22 mouse cellular contexts compared by ENCODE assay signal in the genomic region with DNA sequence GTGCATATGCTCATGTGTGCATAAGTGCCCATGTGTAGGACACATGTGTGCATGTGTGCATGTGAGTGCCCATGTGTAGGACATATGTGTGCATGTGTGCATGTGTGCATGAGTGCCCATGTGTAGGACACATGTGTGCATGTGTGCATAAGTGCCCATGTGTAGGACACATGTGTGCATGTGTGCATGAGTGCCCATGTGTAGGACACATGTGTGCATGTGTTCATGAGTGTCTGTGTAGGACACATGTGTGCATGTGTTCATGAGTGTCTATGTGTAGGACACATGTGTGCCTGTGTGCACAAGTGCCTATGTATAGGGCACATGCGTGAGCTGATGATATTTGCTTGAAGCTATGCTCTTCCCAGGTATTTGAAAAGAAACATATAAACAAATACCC.
DNase-seq lines count a peak whose midpoint lies in the region; ATAC-seq and TF ChIP-seq lines count a peak whose summit lies in the region.
"Had no signal": no experiment of that assay in that cellular context is flagged by ENCODE, and none has a peak within 500 bp of the region (broad histone marks: within the 10 kb centered on the region; RNA-seq: fewer than 3 reads in every experiment).

No protein-coding gene starts in this region.

- no peaks in the 10 kb centered on the region for H3K9me3 ChIP-seq in forebrain, embryonic 12.5 days
- H3K9me3 ChIP-seq in forebrain, embryonic 13.5 days (replicated peaks), result no peaks in the 10 kb centered on the region
- no peaks in the 10 kb centered on the region for H3K9me3 ChIP-seq in midbrain, embryonic 13.5 days
- H3K9me3 ChIP-seq in midbrain, embryonic 11.5 days (ENCODE audit: control insufficient read depth, low read length), result no peaks in the 10 kb centered on the region
- no peaks in the 10 kb centered on the region; the same call in 1 of the 2 replicates for H3K9me3 ChIP-seq in MEL (replicated peaks; ENCODE audit: insufficient read depth, low read length)
- no peaks in the 10 kb centered on the region for H3K9me3 ChIP-seq in midbrain, embryonic 16.5 days (replicated peaks; ENCODE audit: control insufficient read depth, low read length, poor library complexity, severe bottlenecking)
- H3K9me3 ChIP-seq: embryonic facial prominence, embryonic 10.5 days; embryonic facial prominence, embryonic 12.5 days; forebrain, embryonic 15.5 days had no signal

- peaks cover 13% of the 10 kb centered on the region for H3K27me3 ChIP-seq in forebrain, embryonic 12.5 days
- H3K27me3 ChIP-seq in forebrain, embryonic 13.5 days, result peaks cover 19% of the 10 kb centered on the region; the same call in 1 of the 2 replicates
- H3K27me3 ChIP-seq in midbrain, embryonic 13.5 days, result no peaks in the 10 kb centered on the region
- H3K27me3 ChIP-seq in midbrain, embryonic 11.5 days (ENCODE audit: control insufficient read depth, insufficient read depth, low read length), result no peaks in the 10 kb centered on the region
- H3K27me3 ChIP-seq in MEL (ENCODE audit: control insufficient read depth in 1 of 2, insufficient read depth in 2 of 2, low read length in 2 of 2), result no peaks in the 10 kb centered on the region
- H3K27me3 ChIP-seq in midbrain, embryonic 16.5 days (ENCODE audit: control insufficient read depth, insufficient read depth, low read depth, low read length), result no peaks in the 10 kb centered on the region
- H3K27me3 ChIP-seq: embryonic facial prominence, embryonic 12.5 days; forebrain, embryonic 15.5 days had no signal

- no peak for DNase-seq in midbrain, embryonic 11.5 days (ENCODE audit: low spot score, missing footprints)
- DNase-seq in MEL (ENCODE audit: low read depth, low spot score), result no peak
- DNase-seq in retina, embryonic 14.5 days (ENCODE audit: low spot score), result no peak
- DNase-seq: adrenal gland, adult 2 months; adrenal gland, postnatal 10 days; adrenal gland, postnatal 25 days; B cell, adult 2 months; cerebellum, adult 11 months; cerebellum, adult 18-20 months; cerebellum, adult 8-10 months; cerebellum, adult 9-11 months; cerebellum, postnatal 25 days; forebrain, postnatal 0 days had no signal

- TF ChIP-seq EP300 in MEL (IDR thresholded peaks at IDR 0.05; ENCODE audit: low read depth in 1 of 2, low read length in 2 of 2), result no peak

- H3K36me3 ChIP-seq in forebrain, embryonic 12.5 days (replicated peaks), result no peaks in the 10 kb centered on the region
- no peaks in the 10 kb centered on the region for H3K36me3 ChIP-seq in forebrain, embryonic 13.5 days (ENCODE audit: poor library complexity, severe bottlenecking)
- H3K36me3 ChIP-seq in midbrain, embryonic 13.5 days, result no peaks in the 10 kb centered on the region
- no peaks in the 10 kb centered on the region for H3K36me3 ChIP-seq in midbrain, embryonic 11.5 days (ENCODE audit: control insufficient read depth, insufficient read depth, low read length)
- H3K36me3 ChIP-seq in MEL (ENCODE audit: control insufficient read depth in 1 of 2, insufficient read depth in 2 of 2, low read length in 2 of 2), result no peaks in the 10 kb centered on the region
- no peaks in the 10 kb centered on the region for H3K36me3 ChIP-seq in midbrain, embryonic 16.5 days (ENCODE audit: control insufficient read depth, insufficient read depth, low read length)
- H3K36me3 ChIP-seq: embryonic facial prominence, embryonic 10.5 days; embryonic facial prominence, embryonic 12.5 days; forebrain, embryonic 15.5 days; G1E had no signal

- no peaks in the 10 kb centered on the region for H3K79me2 ChIP-seq in MEL (ENCODE audit: control insufficient read depth, insufficient read depth, low read length, poor library complexity)

- 96% methylated on average over 1 of the region's 1 CpGs for WGBS in forebrain, embryonic 12.5 days
- 93% methylated on average over 1 of the region's 1 CpGs for WGBS in forebrain, embryonic 13.5 days
- 95% methylated on average over 1 of the region's 1 CpGs for WGBS in midbrain, embryonic 13.5 days
- WGBS in midbrain, embryonic 11.5 days, result 94% methylated on average over 1 of the region's 1 CpGs
- 100% methylated on average over 1 of the region's 1 CpGs for WGBS in midbrain, embryonic 16.5 days

- no peak for TF ChIP-seq RAD21 in MEL (IDR thresholded peaks at IDR 0.05; ENCODE audit: low read depth, low read length)

- no peak for TF ChIP-seq POLR2A in MEL (IDR thresholded peaks at IDR 0.05; ENCODE audit: control insufficient read depth in 1 of 2, insufficient read depth in 1 of 2, low read depth in 1 of 2, low read length in 2 of 2, poor library complexity in 1 of 2)

- TF ChIP-seq CTCF in MEL (IDR thresholded peaks at IDR 0.05 in 2 of 3, conservative IDR thresholded peaks at IDR 0.05 in 1 of 3; ENCODE audit: control insufficient read depth in 1 of 3, insufficient read depth in 1 of 3, low read depth in 2 of 3, low read length in 3 of 3, poor library complexity in 1 of 3, severe bottlenecking in 1 of 3), result no peak

- peaks cover 31% of the 10 kb centered on the region for H3K4me1 ChIP-seq in forebrain, embryonic 12.5 days
- peaks cover 33% of the 10 kb centered on the region for H3K4me1 ChIP-seq in forebrain, embryonic 13.5 days
- H3K4me1 ChIP-seq in midbrain, embryonic 13.5 days (replicated peaks), result peaks cover 44% of the 10 kb centered on the region
- peaks cover 18% of the 10 kb centered on the region for H3K4me1 ChIP-seq in midbrain, embryonic 11.5 days (ENCODE audit: control insufficient read depth, insufficient read depth, low read length)
- H3K4me1 ChIP-seq in MEL (ENCODE audit: control insufficient read depth in 1 of 2, insufficient read depth in 2 of 2, low read length in 2 of 2), result no peaks in the 10 kb centered on the region
- H3K4me1 ChIP-seq in midbrain, embryonic 16.5 days (ENCODE audit: control insufficient read depth, insufficient read depth, low read length), result peaks cover 18% of the 10 kb centered on the region
- H3K4me1 ChIP-seq: embryonic facial prominence, embryonic 12.5 days had no signal

- no peak for ATAC-seq in forebrain, embryonic 12.5 days (ENCODE audit: low FRiP score)
- ATAC-seq in forebrain, embryonic 13.5 days, result no peak
- no peak for ATAC-seq in midbrain, embryonic 13.5 days
- no peak for ATAC-seq in midbrain, embryonic 11.5 days (ENCODE audit: low FRiP score)
- no peak for ATAC-seq in midbrain, embryonic 16.5 days
- ATAC-seq: CD4-positive, CD25-positive, alpha-beta regulatory T cell, adult 4 months; forebrain, embryonic 15.5 days; forebrain, postnatal 0 days had no signal

- peak overlapping the region; percentile 31; the same call in 1 of the 2 replicates for H3K27ac ChIP-seq in forebrain, embryonic 12.5 days
- H3K27ac ChIP-seq in forebrain, embryonic 13.5 days, result no peak overlapping the region
- H3K27ac ChIP-seq in midbrain, embryonic 13.5 days, result peak overlapping the region; percentile 61
- H3K27ac ChIP-seq in midbrain, embryonic 11.5 days (ENCODE audit: low read depth, low read length), result no peak overlapping the region
- H3K27ac ChIP-seq in MEL (ENCODE audit: control insufficient read depth, low read depth, low read length), result no peak overlapping the region
- H3K27ac ChIP-seq in midbrain, embryonic 16.5 days (ENCODE audit: low read length), result peak overlapping the region; percentile 71
- H3K27ac ChIP-seq: embryonic facial prominence, embryonic 10.5 days; embryonic facial prominence, embryonic 12.5 days had no signal

- no peak overlapping the region for H3K9ac ChIP-seq in forebrain, embryonic 12.5 days
- H3K9ac ChIP-seq in forebrain, embryonic 13.5 days, result no peak overlapping the region
- H3K9ac ChIP-seq in midbrain, embryonic 13.5 days (replicated peaks), result no peak overlapping the region
- no peak overlapping the region for H3K9ac ChIP-seq in midbrain, embryonic 11.5 days (ENCODE audit: low read length)
- no peak overlapping the region for H3K9ac ChIP-seq in MEL (ENCODE audit: control insufficient read depth, low read depth, low read length, poor library complexity, severe bottlenecking)
- no peak overlapping the region for H3K9ac ChIP-seq in midbrain, embryonic 16.5 days (ENCODE audit: low read depth, low read length)
- H3K9ac ChIP-seq: embryonic facial prominence, embryonic 12.5 days; forebrain, embryonic 15.5 days; forebrain, postnatal 0 days had no signal

- H3K4me3 ChIP-seq in forebrain, embryonic 12.5 days (replicated peaks), result no peak overlapping the region
- H3K4me3 ChIP-seq in forebrain, embryonic 13.5 days, result no peak overlapping the region
- H3K4me3 ChIP-seq in midbrain, embryonic 13.5 days (replicated peaks), result no peak overlapping the region
- H3K4me3 ChIP-seq in midbrain, embryonic 11.5 days (ENCODE audit: low read depth, low read length), result no peak overlapping the region
- H3K4me3 ChIP-seq in MEL (ENCODE audit: control insufficient read depth in 1 of 2, insufficient read depth in 1 of 2, low read depth in 2 of 2, low read length in 2 of 2), result no peak overlapping the region
- no peak overlapping the region for H3K4me3 ChIP-seq in midbrain, embryonic 16.5 days (ENCODE audit: low read depth, low read length)
- H3K4me3 ChIP-seq: embryonic facial prominence, embryonic 10.5 days; embryonic facial prominence, embryonic 12.5 days; forebrain, embryonic 15.5 days had no signal

- H3K4me2 ChIP-seq in forebrain, embryonic 12.5 days, result no peak overlapping the region
- no peak overlapping the region for H3K4me2 ChIP-seq in forebrain, embryonic 13.5 days
- H3K4me2 ChIP-seq in midbrain, embryonic 13.5 days (replicated peaks), result no peak overlapping the region
- H3K4me2 ChIP-seq in midbrain, embryonic 11.5 days, result no peak overlapping the region
- no peak overlapping the region for H3K4me2 ChIP-seq in midbrain, embryonic 16.5 days (ENCODE audit: low read length)
- H3K4me2 ChIP-seq: embryonic facial prominence, embryonic 12.5 days; forebrain, embryonic 15.5 days had no signal

TF ChIP-seq in MEL, 35 proteins besides CTCF, POLR2A, EP300 and RAD21:
- no peak for TF ChIP-seq MYC (IDR thresholded peaks at IDR 0.05; ENCODE audit: low read depth, low read length)
- TF ChIP-seq JUND (IDR thresholded peaks at IDR 0.05; ENCODE audit: low read depth, low read length), result no peak
- TF ChIP-seq POLR2AphosphoS5 (IDR thresholded peaks at IDR 0.05; ENCODE audit: borderline replicate concordance, low read depth, low read length), result peak; percentile 93; the same call in 1 of the 2 replicates

Comparison
In these comparisons a context has a peak if more than half of its experiments do, and no peak if none do; other contexts are left out.
1. H3K27ac ChIP-seq: peak in forebrain, embryonic 12.5 days (single experiment), midbrain, embryonic 13.5 days (single experiment) and midbrain, embryonic 16.5 days (single experiment); none in forebrain, embryonic 13.5 days (single experiment), midbrain, embryonic 11.5 days (single experiment) and MEL (single experiment).